Mouse (Mus musculus): Measurements from ENCODE around the gene Selenon. TPM values are rescaled to one million over a fixed set of nuclear protein-coding genes. Genes with fewer than 3 reads are reported as not detected.

Gene Selenon
- total RNA-seq (2012; rRNA removed) (0.38 and 0.64 TPM in 2 replicates), total RNA-seq (2014; rRNA removed) (0.24 and 0.27 TPM in 2 replicates), polyA plus RNA-seq (2012; ENCODE audit: insufficient read length, low read depth) (0.65 and 1.0 TPM in 2 replicates)

DNA sequence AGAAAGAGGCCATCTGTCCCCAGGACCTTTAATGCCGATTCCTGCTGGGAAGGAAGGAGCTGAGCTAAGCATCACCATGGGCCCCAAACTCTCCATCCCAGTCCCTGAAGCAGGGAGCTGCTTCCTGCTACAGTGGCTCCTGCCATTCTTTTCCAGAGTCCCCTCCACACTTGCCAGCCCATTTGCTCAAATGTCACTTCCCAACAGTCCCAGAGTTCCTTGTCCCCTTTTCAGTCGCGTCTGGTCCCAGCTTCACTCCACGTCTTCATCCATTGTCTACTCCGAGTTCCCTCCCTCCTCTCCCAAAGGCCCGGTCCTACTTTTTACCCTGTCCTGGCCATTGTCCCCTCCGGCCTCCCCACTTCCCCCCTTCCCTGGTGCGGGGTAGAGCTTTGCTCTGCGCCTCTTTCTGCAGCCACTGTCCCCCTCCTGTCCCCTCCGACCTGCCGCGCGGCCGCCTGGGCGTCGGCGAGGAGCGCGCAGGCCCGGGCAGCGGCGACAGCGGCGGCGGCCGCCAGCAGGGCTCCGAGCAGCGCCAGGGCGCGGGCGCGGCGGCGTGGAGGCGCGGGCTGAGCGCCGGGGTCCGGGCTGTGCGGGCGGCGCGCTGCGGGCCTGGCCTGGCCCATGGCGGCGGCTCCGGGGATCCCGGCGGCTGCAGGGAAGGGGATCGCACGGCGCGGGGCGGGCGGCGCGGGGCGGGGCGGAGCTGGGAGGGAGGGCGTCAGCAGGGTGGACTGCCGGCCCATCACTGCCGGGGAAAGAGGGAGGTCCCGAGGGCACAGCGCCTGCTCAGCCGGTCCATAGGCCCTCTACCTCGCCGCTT is at the start of gene Selenon:
Gene Selenon (minus strand): TSS at position 673 of the 823 bp plus-strand sequence.
- no peaks in the 10 kb centered on the region for H3K36me3 ChIP-seq (replicated peaks in 1 of 2; ENCODE audit: control insufficient read depth in 1 of 2, insufficient read depth in 1 of 2, low read length in 1 of 2)
- dilution Hi-C loops (cut with MboI; ENCODE audit: extremely low pct_ligation_motif_present, extremely low pct_unique_long_range_greater_than_20kb, low sequenced_read_pairs) = no loop called here
- no peak within 1 kb of the TSS for H3K9ac ChIP-seq (ENCODE audit: insufficient read depth, low read depth)
- H3K4me2 ChIP-seq (ENCODE audit: insufficient read depth, low read depth, poor library complexity, severe bottlenecking) = no peak within 1 kb of the TSS
- H3K4me1 ChIP-seq (ENCODE audit: control insufficient read depth in 1 of 2, insufficient read depth in 2 of 2) = peaks cover 0 to 8% of the 10 kb centered on the region in 2 experiments; a peak in 1 of 4 replicates
- H3K79me2 ChIP-seq (replicated peaks; ENCODE audit: control insufficient read depth, extremely low read depth, insufficient read depth, poor library complexity, severe bottlenecking) = no peaks in the 10 kb centered on the region
- no peaks in the 10 kb centered on the region for H3K27me3 ChIP-seq (replicated peaks)
- no peak for DNase-seq (ENCODE audit: extremely low read depth)
- H3K4me3 ChIP-seq (replicated peaks in 1 of 3; ENCODE audit: low read depth in 2 of 3, low read length in 2 of 3, poor library complexity in 1 of 3) = no peak within 1 kb of the TSS
- peaks cover 16% of the 10 kb centered on the region for H3K9me3 ChIP-seq (replicated peaks; ENCODE audit: low read length)
- no peak for TF ChIP-seq JUND (conservative IDR thresholded peaks at IDR 0.05; ENCODE audit: low read depth, low read length)
- in situ Hi-C loops (cut with MboI; ENCODE audit: low pct_ligation_motif_present, low pct_unique_long_range_greater_than_20kb, low sequenced_read_pairs) = no loop called here
- no peak within 1 kb of the TSS for H3K27ac ChIP-seq (ENCODE audit: insufficient read depth, low read depth)

DNA sequence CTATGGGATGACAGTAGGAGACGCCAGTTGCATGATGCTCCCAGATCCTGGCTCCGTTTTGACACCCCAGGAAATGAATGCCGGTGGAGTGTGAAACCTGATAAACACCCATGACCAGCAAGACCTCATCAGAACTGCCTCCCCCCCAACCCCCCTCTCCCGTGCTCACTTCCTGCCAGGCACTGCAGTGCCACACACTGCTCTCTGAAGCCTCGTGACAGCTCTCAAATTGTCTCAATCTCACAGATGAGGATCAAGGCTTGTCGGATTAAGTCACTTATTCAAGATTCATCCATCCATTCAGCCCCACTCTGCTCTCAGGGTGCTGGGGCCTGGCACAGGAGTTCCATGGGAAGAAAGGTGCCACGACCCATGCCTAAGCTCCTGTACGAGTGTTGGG is 49.4 kb upstream of the Selenon start:
- Histone ChIP-seq H3K4me3 (replicated peaks in 1 of 3; ENCODE audit: low read depth in 2 of 3, low read length in 2 of 3, poor library complexity in 1 of 3) (no peak overlapping the region), H3K27ac (ENCODE audit: insufficient read depth, low read depth) (no peak overlapping the region), H3K27me3 (replicated peaks) (peaks cover 4% of the 10 kb centered on the region), H3K9ac (ENCODE audit: insufficient read depth, low read depth) (no peak overlapping the region), H3K4me1 (ENCODE audit: control insufficient read depth in 1 of 2, insufficient read depth in 2 of 2) (peaks cover 2 to 10% of the 10 kb centered on the region in 2 experiments; a peak in 2 of 4 replicates), H3K9me3 (replicated peaks; ENCODE audit: low read length) (no peaks in the 10 kb centered on the region), H3K36me3 (replicated peaks in 1 of 2; ENCODE audit: control insufficient read depth in 1 of 2, insufficient read depth in 1 of 2, low read length in 1 of 2) (no peaks in the 10 kb centered on the region), H3K4me2 (ENCODE audit: insufficient read depth, low read depth, poor library complexity, severe bottlenecking) (no peak overlapping the region), H3K79me2 (replicated peaks; ENCODE audit: control insufficient read depth, extremely low read depth, insufficient read depth, poor library complexity, severe bottlenecking) (no peaks in the 10 kb centered on the region)
- in situ Hi-C loops (cut with MboI; ENCODE audit: low pct_ligation_motif_present, low pct_unique_long_range_greater_than_20kb, low sequenced_read_pairs) = no loop called here
- TF ChIP-seq POLR2AphosphoS2 (IDR thresholded peaks at IDR 0.05; ENCODE audit: low read depth, low read length) = no peak
- no peak for TF ChIP-seq USF2 (conservative IDR thresholded peaks at IDR 0.05; ENCODE audit: low read depth, low read length)
- TF ChIP-seq EP300 (IDR thresholded peaks at IDR 0.05; ENCODE audit: low read length) = no peak
- no peak for TF ChIP-seq RCOR1 (conservative IDR thresholded peaks at IDR 0.05; ENCODE audit: low read depth, low read length)
- no peak for TF ChIP-seq TCF12 (IDR thresholded peaks at IDR 0.05; ENCODE audit: low read depth, low read length)
- dilution Hi-C loops (cut with MboI; ENCODE audit: extremely low pct_ligation_motif_present, extremely low pct_unique_long_range_greater_than_20kb, low sequenced_read_pairs) = no loop called here
- no peak for DNase-seq (ENCODE audit: extremely low read depth)

DNA sequence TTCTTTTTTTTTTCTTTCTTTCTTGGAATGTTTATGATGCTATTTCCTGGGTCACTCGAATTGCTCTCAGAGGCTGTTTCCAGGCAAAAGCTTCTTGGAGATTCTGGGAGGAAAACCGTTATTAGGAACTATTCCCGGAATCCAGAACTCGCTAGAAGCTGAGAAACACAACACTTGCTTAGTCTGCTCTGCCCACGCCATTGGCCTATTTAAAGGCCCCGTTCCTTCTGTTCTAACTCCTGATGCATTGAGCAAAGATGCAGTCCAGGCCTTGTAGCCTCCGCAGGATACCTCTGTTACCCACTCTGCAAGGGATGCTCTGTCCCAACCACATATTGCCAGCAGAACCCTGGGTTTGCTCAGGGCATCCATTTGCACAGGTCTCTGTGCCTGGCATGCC is 48.8 kb upstream of the Selenon start:
- no peak overlapping the region for H3K4me3 ChIP-seq (replicated peaks in 1 of 3; ENCODE audit: low read depth in 2 of 3, low read length in 2 of 3, poor library complexity in 1 of 3)
- in situ Hi-C loops (cut with MboI; ENCODE audit: low pct_ligation_motif_present, low pct_unique_long_range_greater_than_20kb, low sequenced_read_pairs) = no loop called here

More for the DNA sequence above, 48.8 kb upstream of the Selenon start:
- Histone ChIP-seq H3K4me2 (ENCODE audit: insufficient read depth, low read depth, poor library complexity, severe bottlenecking) (no peak overlapping the region), H3K9ac (ENCODE audit: insufficient read depth, low read depth) (no peak overlapping the region), H3K36me3 (replicated peaks in 1 of 2; ENCODE audit: control insufficient read depth in 1 of 2, insufficient read depth in 1 of 2, low read length in 1 of 2) (no peaks in the 10 kb centered on the region), H3K79me2 (replicated peaks; ENCODE audit: control insufficient read depth, extremely low read depth, insufficient read depth, poor library complexity, severe bottlenecking) (no peaks in the 10 kb centered on the region), H3K9me3 (replicated peaks; ENCODE audit: low read length) (no peaks in the 10 kb centered on the region), H3K4me1 (ENCODE audit: control insufficient read depth in 1 of 2, insufficient read depth in 2 of 2) (peaks cover 2 to 10% of the 10 kb centered on the region in 2 experiments; a peak in 2 of 4 replicates), H3K27ac (ENCODE audit: insufficient read depth, low read depth) (no peak overlapping the region), H3K27me3 (replicated peaks) (peaks cover 2% of the 10 kb centered on the region)
- no peak for DNase-seq (ENCODE audit: extremely low read depth)
- TF ChIP-seq CHD1 (IDR thresholded peaks at IDR 0.05; ENCODE audit: low read depth, low read length) (no peak), MAZ (IDR thresholded peaks at IDR 0.05; ENCODE audit: low read depth, low read length) (no peak), BHLHE40 (IDR thresholded peaks at IDR 0.05; ENCODE audit: low read depth, low read length) (no peak), ZMIZ1 (IDR thresholded peaks at IDR 0.05; ENCODE audit: low read depth, low read length) (no peak), NRF1 (IDR thresholded peaks at IDR 0.05; ENCODE audit: low read depth, low read length) (no peak), USF2 (conservative IDR thresholded peaks at IDR 0.05; ENCODE audit: low read depth, low read length) (no peak), ZC3H11A (IDR thresholded peaks at IDR 0.05; ENCODE audit: low read depth, low read length) (no peak), SIN3A (IDR thresholded peaks at IDR 0.05; ENCODE audit: low read length) (no peak), E2F4 (IDR thresholded peaks at IDR 0.05; ENCODE audit: insufficient replicate concordance, low read depth, low read length) (no peak), ETS1 (conservative IDR thresholded peaks at IDR 0.05; ENCODE audit: low read depth, low read length) (no peak), USF1 (IDR thresholded peaks at IDR 0.05; ENCODE audit: low read depth, low read length) (no peak), CHD2 (IDR thresholded peaks at IDR 0.05; ENCODE audit: low read length) (no peak), RAD21 (IDR thresholded peaks at IDR 0.05; ENCODE audit: low read depth, low read length) (no peak), ZNF384 (IDR thresholded peaks at IDR 0.05; ENCODE audit: low read depth, low read length) (no peak), TCF12 (IDR thresholded peaks at IDR 0.05; ENCODE audit: low read depth, low read length) (no peak), ELF1 (IDR thresholded peaks at IDR 0.05; ENCODE audit: low read depth, low read length) (no peak), IRF4 (IDR thresholded peaks at IDR 0.05; ENCODE audit: low read depth, low read length) (no peak), POLR2A (IDR thresholded peaks at IDR 0.05; ENCODE audit: low read depth, low read length) (no peak), ZKSCAN1 (IDR thresholded peaks at IDR 0.05; ENCODE audit: borderline replicate concordance, low read depth, low read length) (no peak)
- dilution Hi-C loops (cut with MboI; ENCODE audit: extremely low pct_ligation_motif_present, extremely low pct_unique_long_range_greater_than_20kb, low sequenced_read_pairs) = no loop called here
